Mouse (Mus musculus) adrenal gland, adult 10 weeks (tissue): Measurements from ENCODE around the gene Rxra. TPM values are rescaled to one million over a fixed set of nuclear protein-coding genes. Genes with fewer than 3 reads are reported as not detected.

Experiments used
- polyA plus RNA-seq: library from polyadenylated mRNA; stranded (reverse); fragments of 350-450 nt; fragmentation: Illumina TruSeq; extraction: RNeasy Lipid Tissue Mini Kit (QIAGEN cat#74804); gene quantifications from one replicate; pipeline ENCODE4 v1.2.3, GENCODE M21; 2014; ENCODE audit warnings: low read depth, low replicate concordance

The Rxra gene
- 6.9 TPM for polyA plus RNA-seq

DNA sequence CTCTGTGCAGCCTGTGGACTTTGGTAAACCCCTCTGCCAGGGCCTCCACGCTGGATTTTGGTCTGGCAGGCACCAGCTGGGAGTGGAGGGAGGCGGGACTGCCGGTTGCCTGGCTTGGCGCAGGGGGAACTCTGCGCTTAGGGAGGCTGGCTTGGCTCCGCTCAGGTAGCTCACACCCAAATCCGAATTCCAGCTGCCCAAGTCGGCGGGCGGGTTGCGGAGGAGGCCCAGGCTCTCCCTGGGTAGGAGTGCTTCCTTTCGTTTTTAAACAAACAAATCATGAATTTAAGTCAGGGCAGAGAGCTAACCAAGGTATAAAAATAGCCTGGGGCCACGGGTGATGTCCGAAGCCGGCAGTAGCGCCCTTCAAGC lies at the start of gene Rxra:
Rxra (plus strand) TSS at position 335 of the 372 bp plus-strand sequence.

Other genes with a start within 250 kb of the Rxra start
- 7.8 TPM for gene Vav2, start 249.4 kb upstream of the Rxra start, polyA plus RNA-seq
- gene Brd3os, start 234.1 kb upstream of the Rxra start, polyA plus RNA-seq: 3.8 TPM
- 31.4 TPM for gene Brd3, start 168.8 kb upstream of the Rxra start, polyA plus RNA-seq
- 16.0 TPM for gene Wdr5, start 161.3 kb upstream of the Rxra start, polyA plus RNA-seq
- 7.5 TPM for gene Col5a1, start 210.0 kb downstream of the Rxra start, polyA plus RNA-seq